Mouse (Mus musculus) neural tube, embryonic 15.5 days (tissue): ENCODE measurements around the gene Tubb2b. TPM values are rescaled to one million over a fixed set of nuclear protein-coding genes. Genes with fewer than 3 reads are reported as not detected.

Experiments used
- ATAC-seq: fragments of 200-750 bp; cut with Nextera tagmentation; 2 replicates; pipeline ENCODE4 v1.8.0; 2017; ENCODE audit warnings: mild to moderate bottlenecking, moderate TSS enrichment, moderate library complexity; ENCODE audit not compliant: low FRiP score
- H3K27ac ChIP-seq: fragments of 300-500 bp; sonication (generic); replicated peaks from 2 replicates; pipeline ENCODE4 v1.5.1; 2015; ENCODE audit warnings: mild to moderate bottlenecking, inconsistent platforms
- H3K27me3 ChIP-seq: fragments of 300-500 bp; sonication (generic); replicated peaks from 2 replicates; pipeline ENCODE4 v1.6.1; 2015; ENCODE audit warnings: inconsistent platforms
- H3K36me3 ChIP-seq: fragments of 300-500 bp; sonication (generic); 2 replicates; pipeline ENCODE4 v1.6.1; 2015; ENCODE audit warnings: inconsistent platforms
- H3K4me1 ChIP-seq: fragments of 300-500 bp; sonication (generic); 2 replicates; pipeline ENCODE4 v1.6.1; 2015; ENCODE audit warnings: inconsistent platforms
- H3K4me2 ChIP-seq: fragments of 300-500 bp; sonication (generic); 2 replicates; pipeline ENCODE4 v1.6.1; 2015; ENCODE audit warnings: inconsistent platforms, mild to moderate bottlenecking, moderate library complexity
- H3K4me3 ChIP-seq: fragments of 300-500 bp; sonication (generic); replicated peaks from 2 replicates; pipeline ENCODE4 v1.5.1; 2015; ENCODE audit warnings: mild to moderate bottlenecking, inconsistent platforms
- H3K9ac ChIP-seq: fragments of 300-500 bp; sonication (generic); replicated peaks from 2 replicates; pipeline ENCODE4 v1.6.1; 2015; ENCODE audit warnings: mild to moderate bottlenecking, inconsistent platforms
- H3K9me3 ChIP-seq: fragments of 300-500 bp; sonication (generic); replicated peaks from 2 replicates; pipeline ENCODE4 v1.6.1; 2016; ENCODE audit warnings: inconsistent platforms
- WGBS: fragments of 180-500 bp; shearing (Covaris S2); methylation state at CpG from one replicate; pipeline ENCODE4 v1.1.7; 2015; ENCODE audit warnings: mixed read lengths; 5-methylcytosine and 5-hydroxymethylcytosine counted together
- polyA plus RNA-seq: library from polyadenylated mRNA; unstranded; fragments of >200 nt; fragmentation: Nextera tagmentation; extraction: Ambion mirVana; gene quantifications from 2 replicates; pipeline ENCODE4 v1.2.1, GENCODE M21; 2015

The Tubb2b gene
- polyA plus RNA-seq: 777 and 1,015 TPM in 2 replicates

DNA sequence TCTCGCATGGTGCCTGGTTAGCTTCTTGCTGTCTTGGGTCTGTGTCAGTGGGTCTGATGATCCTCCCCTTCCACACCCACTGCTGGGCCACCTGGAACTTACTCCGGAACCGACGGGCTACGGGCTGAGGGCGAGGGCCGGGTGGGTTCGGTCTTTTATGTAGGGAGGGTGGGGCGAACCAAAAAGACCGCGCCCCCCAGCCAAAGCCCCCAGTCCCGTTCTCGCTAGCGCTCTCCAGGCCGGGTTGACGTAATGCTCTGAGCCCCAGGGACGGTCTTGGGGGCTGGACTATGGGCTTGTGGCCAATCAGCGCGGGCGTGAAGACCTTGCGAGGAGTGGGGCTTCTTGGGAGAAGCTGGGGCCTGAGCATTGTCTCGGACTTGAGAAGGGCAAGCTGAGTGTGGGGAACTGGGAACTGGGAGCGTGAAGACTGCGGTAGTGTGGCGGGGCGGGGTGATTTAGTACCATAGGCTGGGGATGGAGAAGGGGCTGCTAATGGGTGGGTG is at the start of gene Tubb2b:
Gene Tubb2b, minus strand, starts transcription at position 241 of the 506 bp plus-strand sequence.
- ATAC-seq: peak; percentile 93
- Histone ChIP-seq H3K27me3 (no peaks in the 10 kb centered on the region), H3K27ac (peak within 1 kb of the TSS; percentile 97), H3K4me2 (peak within 1 kb of the TSS; percentile 76), H3K9me3 (no peaks in the 10 kb centered on the region), H3K36me3 (no peaks in the 10 kb centered on the region), H3K9ac (peak within 1 kb of the TSS; percentile 100), H3K4me1 (peaks cover 39% of the 10 kb centered on the region), H3K4me3 (peak within 1 kb of the TSS; percentile 92)
- under 1% methylated on average over 26 of the region's 26 CpGs for whole genome bisulfite sequencing

- ATAC-seq: no peak
- Histone ChIP-seq H3K27ac (no peak overlapping the region), H3K9ac (no peak overlapping the region)
Observed at GRCm38 (mm10) chr13:34174025-34174424, 43.8 kb upstream of the Tubb2b start.

DNA sequence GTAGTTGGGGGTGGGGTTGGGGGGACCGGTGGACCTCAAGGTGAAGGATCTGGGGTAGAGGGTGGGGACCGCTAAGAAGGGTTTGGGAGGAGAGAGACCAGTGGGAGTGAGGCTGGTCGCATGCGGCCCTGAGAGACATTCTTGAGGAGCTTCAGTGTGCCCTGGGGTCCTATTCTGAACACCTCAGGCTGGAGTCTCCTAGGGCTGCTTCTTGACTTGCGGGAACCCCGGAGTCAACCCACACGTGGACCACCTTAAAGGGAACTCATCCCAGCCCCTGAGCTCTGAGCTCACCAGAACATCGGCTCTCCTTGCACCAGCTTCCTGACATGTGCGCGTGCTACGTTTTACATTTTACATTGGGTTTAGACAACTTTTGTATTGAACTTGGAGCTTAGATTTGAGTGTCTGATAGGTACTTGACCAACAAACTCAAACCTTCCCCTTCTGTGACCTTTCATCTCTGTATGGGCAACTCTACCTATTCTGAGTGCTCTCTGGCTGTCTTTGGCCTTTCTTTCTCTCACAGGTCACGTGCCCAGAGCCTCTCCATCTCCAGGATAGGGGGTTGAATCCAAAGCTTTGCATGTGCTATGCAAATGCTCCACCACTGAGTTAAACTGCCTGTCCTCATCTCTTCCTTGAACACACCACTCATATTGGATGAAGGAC is 33.2 kb upstream of the Tubb2b start:
- peak overlapping the region; percentile 79 for H3K4me2 ChIP-seq
- H3K4me3 ChIP-seq: peak overlapping the region; percentile 85
- WGBS: 38% methylated on average over 12 of the region's 12 CpGs
- H3K27ac ChIP-seq: peak overlapping the region; percentile 95
- peak; percentile 68; the same call in 1 of the 2 replicates for ATAC-seq
- H3K9ac ChIP-seq: peak overlapping the region; percentile 80
- H3K4me1 ChIP-seq: peaks cover 21% of the 10 kb centered on the region
- no peaks in the 10 kb centered on the region for H3K27me3 ChIP-seq
- peaks cover 9% of the 10 kb centered on the region for H3K36me3 ChIP-seq
- no peaks in the 10 kb centered on the region for H3K9me3 ChIP-seq

More at GRCm38 (mm10) chr13:34174025-34174424, 43.8 kb upstream of the Tubb2b start:
- Histone ChIP-seq H3K27me3 (no peaks in the 10 kb centered on the region), H3K4me1 (no peaks in the 10 kb centered on the region), H3K4me2 (no peak overlapping the region), H3K9me3 (no peaks in the 10 kb centered on the region), H3K36me3 (peaks cover 5% of the 10 kb centered on the region; the same call in 1 of the 2 replicates), H3K4me3 (no peak overlapping the region)
- 96% methylated on average over 6 of the region's 6 CpGs for whole genome bisulfite sequencing

DNA sequence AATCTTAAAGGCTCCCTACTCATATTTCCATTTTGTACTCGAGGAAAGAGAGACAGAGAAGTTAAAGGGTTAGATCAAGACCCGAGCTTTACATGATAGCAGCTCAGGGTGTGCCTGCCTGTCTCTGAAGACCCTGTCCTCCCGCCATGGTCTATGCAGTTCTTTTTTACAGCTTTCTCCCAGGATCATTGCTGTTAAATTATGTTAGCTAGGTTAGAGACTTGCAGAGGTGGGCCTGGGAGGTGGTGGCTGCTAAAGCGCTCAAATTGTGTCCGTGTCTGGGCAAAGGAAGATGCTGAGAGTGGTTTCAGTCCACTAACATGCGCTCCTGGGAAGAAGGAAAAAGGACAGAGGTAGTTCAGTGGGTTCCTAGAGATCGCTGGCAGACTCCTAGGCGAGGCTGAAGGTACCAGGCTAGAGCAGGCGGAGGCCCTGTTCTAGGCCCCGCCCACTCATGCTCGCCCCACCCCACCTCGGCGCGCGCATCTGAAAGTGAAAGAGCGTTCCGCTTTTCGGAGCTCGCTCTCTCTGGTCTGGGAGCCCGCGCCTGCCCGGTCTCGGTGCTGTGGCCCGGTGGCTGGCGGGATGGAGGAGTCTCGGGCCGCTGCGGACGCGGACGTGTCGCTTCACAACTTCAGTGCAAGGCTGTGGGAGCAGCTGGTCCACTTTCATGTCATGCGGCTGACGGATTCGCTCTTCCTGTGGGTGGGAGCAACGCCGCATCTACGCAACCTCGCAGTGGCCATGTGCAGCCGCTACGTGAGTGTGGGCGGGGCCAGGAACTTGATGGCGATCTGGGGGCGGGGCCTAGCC is 32.4 kb upstream of the Tubb2b start, which contains the start of gene Psmg4:
Gene Psmg4, plus strand, starts transcription at position 474 of the 813 bp plus-strand sequence.
- peaks cover 21% of the 10 kb centered on the region for H3K4me1 ChIP-seq
- peak within 1 kb of the TSS; percentile 85 for H3K4me3 ChIP-seq
- ATAC-seq: peak; percentile 96
- WGBS: 2% methylated on average over 44 of the region's 44 CpGs
- peak within 1 kb of the TSS; percentile 95 for H3K27ac ChIP-seq
- H3K4me2 ChIP-seq: peak within 1 kb of the TSS; percentile 79
- H3K27me3 ChIP-seq: no peaks in the 10 kb centered on the region
- H3K9ac ChIP-seq: peak within 1 kb of the TSS; percentile 80
- H3K36me3 ChIP-seq: peaks cover 9% of the 10 kb centered on the region
- no peaks in the 10 kb centered on the region for H3K9me3 ChIP-seq

DNA sequence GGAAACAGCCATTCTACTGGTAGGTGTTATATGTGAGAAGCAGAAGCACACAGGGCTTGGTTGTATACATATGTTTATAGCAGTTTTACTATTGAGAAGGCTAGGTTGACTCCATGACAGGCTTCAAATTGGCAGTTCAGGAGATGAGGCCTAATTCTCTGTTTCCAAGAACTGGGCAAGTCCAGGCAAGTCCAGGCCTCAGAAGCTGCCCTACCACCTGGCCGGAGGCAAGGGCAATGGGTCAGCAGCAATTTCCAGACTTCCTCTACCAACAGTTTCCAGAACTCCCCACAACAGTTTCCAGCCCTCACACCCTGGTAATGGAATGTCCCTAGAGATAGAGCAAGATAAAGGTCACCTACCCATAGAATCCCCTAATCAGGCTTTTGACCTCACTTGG is 29.7 kb upstream of the Tubb2b start:
- H3K27ac ChIP-seq: no peak overlapping the region
- no peak overlapping the region for H3K4me3 ChIP-seq
- H3K36me3 ChIP-seq: no peaks in the 10 kb centered on the region; the same call in 1 of the 2 replicates
- peaks cover 24% of the 10 kb centered on the region for H3K4me1 ChIP-seq
- no peaks in the 10 kb centered on the region for H3K27me3 ChIP-seq
- H3K9ac ChIP-seq: no peak overlapping the region
- no peak for ATAC-seq
- H3K9me3 ChIP-seq: no peaks in the 10 kb centered on the region
- H3K4me2 ChIP-seq: no peak overlapping the region
- WGBS: 100% methylated on average over 1 of the region's 1 CpGs

DNA sequence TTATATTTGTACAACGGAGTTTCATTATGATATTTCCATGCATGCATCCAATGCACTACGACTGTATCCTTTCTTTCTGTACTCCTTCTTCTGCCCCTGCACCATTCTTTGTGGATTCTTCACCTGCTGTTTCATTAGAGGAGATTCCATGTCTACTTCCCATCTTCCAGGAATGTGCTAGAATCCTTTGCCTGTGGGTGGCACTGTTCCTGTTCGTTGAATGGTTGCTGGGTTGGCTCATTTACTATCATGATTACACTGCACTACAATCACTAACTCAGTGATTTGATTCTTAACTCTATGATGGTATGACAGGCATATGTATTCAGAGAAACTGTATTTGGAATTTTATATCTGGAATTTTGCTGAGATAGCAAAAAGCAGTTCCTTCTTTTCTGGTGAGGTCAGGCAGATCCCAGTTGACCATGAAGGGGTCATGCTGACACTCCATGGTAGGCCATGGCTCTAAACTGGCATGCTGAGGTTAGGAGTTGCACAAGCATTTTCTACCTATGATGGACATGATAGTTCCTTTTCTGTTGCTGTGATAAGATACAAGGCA is 27.4 kb upstream of the Tubb2b start:
- ATAC-seq: no peak
- Histone ChIP-seq H3K9me3 (no peaks in the 10 kb centered on the region), H3K4me2 (no peak overlapping the region), H3K4me1 (peaks cover 29% of the 10 kb centered on the region), H3K9ac (no peak overlapping the region), H3K27ac (no peak overlapping the region; the same call in 1 of the 2 replicates), H3K36me3 (no peaks in the 10 kb centered on the region), H3K27me3 (no peaks in the 10 kb centered on the region), H3K4me3 (no peak overlapping the region)
- WGBS: 88% methylated on average over 3 of the region's 3 CpGs

DNA sequence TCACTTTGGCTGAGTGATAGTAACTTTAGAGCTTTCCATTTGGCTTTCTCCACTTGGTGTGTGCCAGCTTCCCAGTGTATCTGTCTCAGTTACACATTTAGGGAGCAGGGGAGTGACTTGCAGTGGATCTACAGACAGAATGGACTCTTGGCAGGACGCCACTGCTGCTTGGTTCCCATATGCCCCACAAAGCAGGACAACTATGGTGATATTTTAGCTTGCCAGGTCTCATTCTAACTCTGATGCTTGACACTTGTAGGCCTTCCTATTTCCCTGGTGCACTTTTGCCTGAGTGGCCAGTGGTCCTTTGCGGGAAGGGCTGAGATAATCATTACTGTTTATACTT is 26.5 kb upstream of the Tubb2b start:
- no peaks in the 10 kb centered on the region for H3K27me3 ChIP-seq
- WGBS: 52% methylated on average over 2 of the region's 2 CpGs
- no peak overlapping the region; the same call in 1 of the 2 replicates for H3K9ac ChIP-seq
- H3K4me1 ChIP-seq: peaks cover 21% of the 10 kb centered on the region
- no peaks in the 10 kb centered on the region for H3K36me3 ChIP-seq
- no peak overlapping the region for H3K4me3 ChIP-seq
- peak overlapping the region; percentile 11; the same call in 1 of the 2 replicates for H3K4me2 ChIP-seq
- no peaks in the 10 kb centered on the region for H3K9me3 ChIP-seq
- ATAC-seq: no peak
- H3K27ac ChIP-seq: peak overlapping the region; percentile 66

- no peak overlapping the region; the same call in 1 of the 2 replicates for H3K9ac ChIP-seq
- peaks cover 18% of the 10 kb centered on the region for H3K4me1 ChIP-seq
- H3K36me3 ChIP-seq: no peaks in the 10 kb centered on the region
- no peaks in the 10 kb centered on the region for H3K9me3 ChIP-seq
- H3K4me2 ChIP-seq: peak overlapping the region; percentile 11; the same call in 1 of the 2 replicates
- H3K27me3 ChIP-seq: no peaks in the 10 kb centered on the region
- 57% methylated on average over 8 of the region's 8 CpGs for WGBS
- ATAC-seq: peak; percentile 48; the same call in 1 of the 2 replicates
- H3K27ac ChIP-seq: peak overlapping the region; percentile 66
- H3K4me3 ChIP-seq: no peak overlapping the region
Observed at GRCm38 (mm10) chr13:34156133-34156839, 26.0 kb upstream of the Tubb2b start.

DNA sequence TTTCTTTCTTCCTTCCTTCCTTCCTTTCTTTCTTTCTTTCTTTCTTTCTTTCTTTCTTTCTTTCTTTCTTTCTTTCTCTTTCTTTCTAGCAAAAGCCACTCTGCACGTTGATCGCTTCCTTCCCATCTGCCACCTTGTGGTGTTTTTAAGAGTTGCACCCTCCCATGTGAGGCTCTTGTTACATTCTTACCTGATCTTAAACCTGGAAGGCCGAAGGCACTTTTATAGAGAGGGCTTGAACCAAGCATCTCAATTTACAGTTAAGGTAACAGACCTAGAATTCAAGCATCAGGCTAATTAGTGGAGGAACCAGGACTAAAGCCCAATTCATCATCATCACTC is 24.6 kb upstream of the Tubb2b start:
- Histone ChIP-seq H3K9ac (peak overlapping the region; percentile 34; the same call in 1 of the 2 replicates), H3K27me3 (no peaks in the 10 kb centered on the region), H3K4me2 (peak overlapping the region; percentile 47), H3K9me3 (no peaks in the 10 kb centered on the region), H3K36me3 (no peaks in the 10 kb centered on the region), H3K4me1 (peaks cover 27% of the 10 kb centered on the region), H3K4me3 (peak overlapping the region; percentile 24), H3K27ac (peak overlapping the region; percentile 78)
- no peak for ATAC-seq
- WGBS: 33% methylated on average over 3 of the region's 3 CpGs

- H3K27me3 ChIP-seq: no peaks in the 10 kb centered on the region
- ATAC-seq: peak; percentile 33; the same call in 1 of the 2 replicates
- no peaks in the 10 kb centered on the region for H3K36me3 ChIP-seq
- H3K27ac ChIP-seq: peak overlapping the region; percentile 78
- peaks cover 32% of the 10 kb centered on the region for H3K4me1 ChIP-seq
- H3K4me3 ChIP-seq: peak overlapping the region; percentile 24
- 42% methylated on average over 13 of the region's 13 CpGs for WGBS
- peak overlapping the region; percentile 34 for H3K9ac ChIP-seq
- H3K9me3 ChIP-seq: no peaks in the 10 kb centered on the region
- peak overlapping the region; percentile 47 for H3K4me2 ChIP-seq
Observed at GRCm38 (mm10) chr13:34154217-34154930, 24.1 kb upstream of the Tubb2b start.
